Mouse (Mus musculus): ENCODE results near the gene Nfyb. TPM values are rescaled to one million over a fixed set of nuclear protein-coding genes. Genes with fewer than 3 reads are reported as not detected.

Gene Nfyb
- 39.8 and 39.9 TPM in 2 replicates for polyA plus RNA-seq (2015; fragmentation: Nextera tagmentation; extraction: Ambion mirVana)

DNA sequence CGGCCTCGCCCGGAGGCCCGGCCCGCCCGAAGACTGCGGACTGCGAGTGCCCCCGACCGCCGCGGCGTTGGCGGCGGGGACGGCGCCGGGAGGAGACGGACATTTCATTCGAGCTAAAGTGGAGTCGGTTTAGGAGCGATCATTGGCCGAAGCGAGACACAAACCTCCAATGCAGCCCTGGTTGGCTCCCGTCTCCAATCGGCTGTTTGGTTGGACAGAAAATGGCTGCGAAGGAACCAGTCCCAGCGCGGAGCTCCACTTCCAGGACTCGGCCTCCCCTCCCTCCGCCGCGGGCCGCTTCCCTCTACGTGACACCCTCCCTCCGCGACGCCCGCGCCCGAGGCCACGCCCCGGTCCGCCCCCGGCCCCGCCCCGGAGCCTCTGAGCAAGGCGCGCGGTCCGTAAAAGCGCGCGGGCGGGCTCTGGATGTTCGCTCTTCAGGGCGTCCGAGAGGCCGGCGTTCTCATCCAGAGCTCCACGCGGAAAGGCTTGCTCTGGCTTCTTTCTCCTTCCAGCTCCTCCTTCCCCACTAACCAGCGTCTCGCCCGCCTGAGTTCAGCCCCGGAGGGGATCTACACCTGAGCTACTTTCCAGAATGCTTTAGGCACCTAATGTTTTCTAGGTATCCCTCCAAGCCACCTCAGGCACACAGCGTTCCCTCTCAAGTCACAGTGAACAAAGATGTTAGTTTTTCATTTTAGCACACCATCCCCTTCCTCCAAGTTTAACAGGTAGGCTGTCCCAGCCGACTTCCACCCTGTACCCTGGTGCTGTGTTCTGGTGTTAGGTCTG lies at the start of gene Nfyb:
Gene Nfyb, minus strand, starts transcription at position 305 of the 792 bp plus-strand sequence.
- peak within 1 kb of the TSS; percentile 91 for H3K4me3 ChIP-seq (replicated peaks; ENCODE audit: low read length)
- ATAC-seq (ENCODE audit: insufficient read depth, low FRiP score), result peak; percentile 97
- H3K4me1 ChIP-seq (ENCODE audit: control insufficient read depth, insufficient read depth, low read length), result peaks cover 18% of the 10 kb centered on the region; the same call in 1 of the 2 replicates
- H3K27me3 ChIP-seq (ENCODE audit: control insufficient read depth, insufficient read depth, low read length), result no peaks in the 10 kb centered on the region
- WGBS, result 1% methylated on average over 68 of the region's 68 CpGs
- no peaks in the 10 kb centered on the region for H3K9me3 ChIP-seq (replicated peaks; ENCODE audit: control insufficient read depth, low read length)
- peak within 1 kb of the TSS; percentile 89 for H3K4me2 ChIP-seq (ENCODE audit: low read depth, low read length)
- peak within 1 kb of the TSS; percentile 99 for H3K9ac ChIP-seq (ENCODE audit: low read length)
- peak within 1 kb of the TSS; percentile 100 for H3K27ac ChIP-seq (ENCODE audit: low read length)
- H3K36me3 ChIP-seq (ENCODE audit: control insufficient read depth, insufficient read depth, low read length), result no peaks in the 10 kb centered on the region

DNA sequence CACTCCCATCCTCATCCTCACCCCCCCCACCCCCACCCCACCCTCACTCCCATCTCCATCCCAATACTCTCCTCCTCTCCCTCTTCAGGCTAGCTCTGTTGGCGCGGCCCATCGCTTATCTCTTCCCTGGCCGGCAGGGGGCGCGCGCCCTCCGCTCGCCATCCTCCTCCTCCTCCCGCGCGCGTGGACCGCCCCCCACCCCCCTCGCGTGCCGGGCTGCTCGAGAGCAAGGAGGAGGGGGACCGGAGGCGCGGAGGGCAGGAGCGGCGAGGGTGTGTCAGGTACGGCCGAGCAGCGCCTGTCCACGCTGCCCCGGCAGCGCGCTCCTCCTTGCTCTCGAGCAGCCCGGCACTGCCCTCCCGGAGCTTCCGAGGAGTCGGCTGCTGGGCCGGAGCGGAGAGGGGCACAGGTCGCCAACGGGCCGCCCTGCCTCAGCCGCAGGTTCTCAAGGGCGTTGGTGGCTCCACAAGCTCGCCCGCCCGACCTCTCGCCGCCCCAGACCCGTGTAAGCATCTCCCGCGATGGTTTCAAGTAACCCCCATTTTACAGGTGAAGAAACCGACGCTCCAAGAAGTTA lies 48.0 kb upstream of the Nfyb start:
- no peaks in the 10 kb centered on the region for H3K36me3 ChIP-seq (ENCODE audit: control insufficient read depth, insufficient read depth, low read length)
- no peaks in the 10 kb centered on the region for H3K27me3 ChIP-seq (ENCODE audit: control insufficient read depth, insufficient read depth, low read length)
- 0 out of 2 replicates have a peak, but pooled peaks cover 2% of the 10 kb centered on the region for H3K4me1 ChIP-seq (ENCODE audit: control insufficient read depth, insufficient read depth, low read length)
- 8% methylated on average over 38 of the region's 52 CpGs for WGBS
- H3K4me3 ChIP-seq (replicated peaks; ENCODE audit: low read length), result peak overlapping the region; percentile 52
- ATAC-seq (ENCODE audit: insufficient read depth, low FRiP score), result peak; percentile 87
- H3K9ac ChIP-seq (ENCODE audit: low read length), result peak overlapping the region; percentile 74
- H3K27ac ChIP-seq (ENCODE audit: low read length), result no peak overlapping the region
- H3K9me3 ChIP-seq (replicated peaks; ENCODE audit: control insufficient read depth, low read length), result no peaks in the 10 kb centered on the region
- peak overlapping the region; percentile 82 for H3K4me2 ChIP-seq (ENCODE audit: low read depth, low read length)

DNA sequence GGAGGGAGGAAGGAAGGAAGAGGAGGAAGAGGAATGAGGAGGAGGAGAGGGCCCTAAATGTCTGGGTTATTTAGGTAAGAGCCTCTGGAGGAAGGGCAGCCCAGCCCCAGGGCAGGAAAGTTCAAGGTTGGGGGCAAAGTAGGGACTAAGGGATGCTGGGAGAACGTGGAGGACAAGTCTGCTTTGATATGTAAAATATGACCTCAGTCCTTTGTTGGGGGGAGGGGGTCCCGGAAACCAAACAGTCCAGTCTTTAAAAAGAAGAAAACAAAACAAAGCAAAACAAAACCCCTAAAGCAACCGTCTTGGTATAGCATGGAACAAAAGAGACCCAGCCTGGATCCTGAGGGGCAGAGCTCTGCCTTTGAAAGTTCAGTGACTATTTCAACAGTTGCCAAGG lies 45.4 kb upstream of the Nfyb start:
- H3K27me3 ChIP-seq (ENCODE audit: control insufficient read depth, insufficient read depth, low read length), result no peaks in the 10 kb centered on the region
- H3K36me3 ChIP-seq (ENCODE audit: control insufficient read depth, insufficient read depth, low read length), result no peaks in the 10 kb centered on the region
- H3K9me3 ChIP-seq (replicated peaks; ENCODE audit: control insufficient read depth, low read length), result no peaks in the 10 kb centered on the region
- no peak overlapping the region for H3K9ac ChIP-seq (ENCODE audit: low read length)
- no peak overlapping the region for H3K27ac ChIP-seq (ENCODE audit: low read length)
- 44% methylated on average over 3 of the region's 3 CpGs for WGBS
- ATAC-seq (ENCODE audit: insufficient read depth, low FRiP score), result no peak
- 0 out of 2 replicates have a peak, but pooled peaks cover 2% of the 10 kb centered on the region for H3K4me1 ChIP-seq (ENCODE audit: control insufficient read depth, insufficient read depth, low read length)
- H3K4me3 ChIP-seq (replicated peaks; ENCODE audit: low read length), result no peak overlapping the region
- H3K4me2 ChIP-seq (ENCODE audit: low read depth, low read length), result no peak overlapping the region

DNA sequence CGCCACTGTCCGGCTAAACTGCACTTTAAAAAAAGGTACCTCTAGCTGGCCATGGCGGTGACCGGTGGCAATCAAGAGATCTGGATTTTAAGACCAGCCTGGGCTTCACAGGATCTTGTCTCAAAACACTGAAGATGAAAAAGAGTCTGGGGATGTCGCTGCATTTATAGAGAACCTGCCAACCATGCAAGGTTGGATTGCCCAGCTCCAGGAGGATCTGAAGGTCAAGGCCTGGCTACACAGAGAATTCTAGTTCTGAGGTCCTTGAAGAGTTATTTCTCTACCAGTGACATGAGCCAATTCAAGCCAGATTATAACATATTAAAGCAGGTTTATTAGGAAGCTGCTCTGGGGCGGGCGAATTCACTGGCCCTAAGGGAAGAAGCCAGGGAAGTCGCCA lies 44.9 kb upstream of the Nfyb start:
- ATAC-seq (ENCODE audit: insufficient read depth, low FRiP score), result no peak
- Histone ChIP-seq H3K4me1 (ENCODE audit: control insufficient read depth, insufficient read depth, low read length) (0 out of 2 replicates have a peak, but pooled peaks cover 2% of the 10 kb centered on the region), H3K36me3 (ENCODE audit: control insufficient read depth, insufficient read depth, low read length) (no peaks in the 10 kb centered on the region), H3K4me3 (replicated peaks; ENCODE audit: low read length) (no peak overlapping the region), H3K4me2 (ENCODE audit: low read depth, low read length) (no peak overlapping the region), H3K27ac (ENCODE audit: low read length) (no peak overlapping the region), H3K9ac (ENCODE audit: low read length) (no peak overlapping the region), H3K9me3 (replicated peaks; ENCODE audit: control insufficient read depth, low read length) (no peaks in the 10 kb centered on the region), H3K27me3 (ENCODE audit: control insufficient read depth, insufficient read depth, low read length) (no peaks in the 10 kb centered on the region)
- WGBS, result 90% methylated on average over 8 of the region's 8 CpGs

DNA sequence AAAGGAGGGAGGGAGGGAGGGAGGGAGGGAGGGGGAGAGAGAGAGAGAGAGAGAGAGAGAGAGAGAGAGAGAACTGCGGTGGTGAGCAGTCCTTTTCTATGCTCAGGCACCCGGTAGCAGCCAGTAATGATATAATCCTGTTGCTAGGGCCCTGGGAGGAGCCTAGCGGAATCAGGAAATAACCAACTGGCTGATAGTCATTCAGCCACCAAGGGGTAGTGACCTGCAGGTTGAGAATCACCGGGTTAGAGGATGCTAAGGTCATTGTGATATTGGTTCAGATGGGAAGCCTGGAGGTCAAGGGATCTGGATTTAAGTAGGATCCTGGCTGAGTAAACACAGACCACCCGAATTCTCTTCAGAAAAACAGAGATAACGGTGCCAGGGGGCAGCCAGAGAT lies 44.2 kb upstream of the Nfyb start:
- Histone ChIP-seq H3K4me3 (replicated peaks; ENCODE audit: low read length) (no peak overlapping the region), H3K4me1 (ENCODE audit: control insufficient read depth, insufficient read depth, low read length) (0 out of 2 replicates have a peak, but pooled peaks cover 2% of the 10 kb centered on the region), H3K9me3 (replicated peaks; ENCODE audit: control insufficient read depth, low read length) (no peaks in the 10 kb centered on the region), H3K27ac (ENCODE audit: low read length) (no peak overlapping the region), H3K36me3 (ENCODE audit: control insufficient read depth, insufficient read depth, low read length) (no peaks in the 10 kb centered on the region), H3K4me2 (ENCODE audit: low read depth, low read length) (no peak overlapping the region), H3K9ac (ENCODE audit: low read length) (no peak overlapping the region), H3K27me3 (ENCODE audit: control insufficient read depth, insufficient read depth, low read length) (no peaks in the 10 kb centered on the region)
- ATAC-seq (ENCODE audit: insufficient read depth, low FRiP score), result no peak
- 39% methylated on average over 6 of the region's 6 CpGs for WGBS

DNA sequence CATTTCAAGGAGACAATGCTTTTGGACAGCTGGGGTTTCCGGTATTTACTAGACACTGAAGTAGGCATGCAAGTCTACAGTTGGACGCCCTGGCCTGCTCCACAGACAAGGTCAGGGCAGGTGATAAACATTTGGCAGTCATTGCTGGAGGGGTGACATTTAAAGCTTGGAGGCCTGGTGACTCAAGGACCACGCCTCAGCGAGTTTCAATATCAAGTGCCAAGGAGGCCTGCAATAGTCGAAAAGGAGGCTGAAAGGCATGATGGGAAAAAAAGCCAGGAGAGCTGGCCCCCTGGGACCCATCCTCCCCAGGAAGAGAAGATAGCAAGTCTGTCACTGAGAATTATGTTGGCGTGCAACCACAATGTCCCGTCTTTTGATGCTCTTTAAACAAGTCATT lies 43.3 kb upstream of the Nfyb start:
- WGBS, result 71% methylated on average over 7 of the region's 7 CpGs
- H3K9ac ChIP-seq (ENCODE audit: low read length), result no peak overlapping the region
- no peak overlapping the region for H3K4me2 ChIP-seq (ENCODE audit: low read depth, low read length)
- no peaks in the 10 kb centered on the region for H3K27me3 ChIP-seq (ENCODE audit: control insufficient read depth, insufficient read depth, low read length)
- no peak overlapping the region for H3K27ac ChIP-seq (ENCODE audit: low read length)
- no peaks in the 10 kb centered on the region for H3K9me3 ChIP-seq (replicated peaks; ENCODE audit: control insufficient read depth, low read length)
- ATAC-seq (ENCODE audit: insufficient read depth, low FRiP score), result no peak
- no peaks in the 10 kb centered on the region for H3K36me3 ChIP-seq (ENCODE audit: control insufficient read depth, insufficient read depth, low read length)
- H3K4me3 ChIP-seq (replicated peaks; ENCODE audit: low read length), result no peak overlapping the region
- H3K4me1 ChIP-seq (ENCODE audit: control insufficient read depth, insufficient read depth, low read length), result 0 out of 2 replicates have a peak, but pooled peaks cover 2% of the 10 kb centered on the region

DNA sequence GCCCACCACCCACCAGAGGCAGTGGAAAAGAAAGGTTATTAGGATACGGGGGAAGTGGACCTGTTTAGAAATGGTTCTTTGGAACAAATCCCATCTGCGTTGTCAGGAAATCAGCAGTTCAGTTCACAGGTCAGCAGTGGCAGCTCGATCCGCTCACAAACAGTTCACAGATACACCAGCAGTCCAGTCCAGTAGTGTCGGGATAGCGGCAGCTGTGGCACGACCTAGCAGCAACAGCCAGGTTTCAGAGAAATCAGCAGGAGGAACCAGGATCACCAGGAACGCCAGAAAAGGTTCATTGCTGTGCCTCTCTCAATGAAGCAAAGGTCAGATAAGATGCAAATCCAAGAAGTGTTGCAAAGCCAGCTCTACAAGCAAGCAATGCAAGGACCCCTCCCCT lies 42.5 kb upstream of the Nfyb start:
- H3K4me3 ChIP-seq (replicated peaks; ENCODE audit: low read length), result no peak overlapping the region
- H3K27me3 ChIP-seq (ENCODE audit: control insufficient read depth, insufficient read depth, low read length), result no peaks in the 10 kb centered on the region
- WGBS, result 60% methylated on average over 8 of the region's 8 CpGs
- H3K27ac ChIP-seq (ENCODE audit: low read length), result no peak overlapping the region
- H3K4me2 ChIP-seq (ENCODE audit: low read depth, low read length), result no peak overlapping the region
- no peaks in the 10 kb centered on the region for H3K9me3 ChIP-seq (replicated peaks; ENCODE audit: control insufficient read depth, low read length)
- no peak for ATAC-seq (ENCODE audit: insufficient read depth, low FRiP score)
- no peak overlapping the region for H3K9ac ChIP-seq (ENCODE audit: low read length)
- no peaks in the 10 kb centered on the region for H3K4me1 ChIP-seq (ENCODE audit: control insufficient read depth, insufficient read depth, low read length)
- no peaks in the 10 kb centered on the region for H3K36me3 ChIP-seq (ENCODE audit: control insufficient read depth, insufficient read depth, low read length)

DNA sequence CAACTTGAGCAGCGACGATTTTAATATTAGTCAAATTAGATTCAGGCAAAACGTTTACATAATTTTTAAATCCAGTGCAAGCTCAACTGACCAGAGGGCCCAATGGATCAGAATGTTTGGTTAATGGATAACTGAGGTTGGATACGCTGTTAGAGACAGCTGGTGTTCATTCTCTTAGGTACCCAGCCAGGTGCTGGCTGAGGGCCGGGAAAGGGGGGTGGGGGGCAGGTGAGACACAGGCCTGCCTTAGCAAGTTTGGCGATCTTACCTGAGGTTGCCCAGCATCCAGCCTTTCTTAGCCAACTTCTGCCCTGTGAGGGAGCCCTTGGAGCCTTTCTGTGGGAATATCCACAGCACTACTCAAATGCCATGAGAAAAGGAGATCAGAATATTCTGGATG lies 41.2 kb upstream of the Nfyb start:
- WGBS, result 56% methylated on average over 6 of the region's 6 CpGs
- no peaks in the 10 kb centered on the region for H3K36me3 ChIP-seq (ENCODE audit: control insufficient read depth, insufficient read depth, low read length)
- no peaks in the 10 kb centered on the region for H3K27me3 ChIP-seq (ENCODE audit: control insufficient read depth, insufficient read depth, low read length)
- no peaks in the 10 kb centered on the region for H3K4me1 ChIP-seq (ENCODE audit: control insufficient read depth, insufficient read depth, low read length)
- peak; percentile 76; the same call in 1 of the 2 replicates for ATAC-seq (ENCODE audit: insufficient read depth, low FRiP score)
- no peaks in the 10 kb centered on the region for H3K9me3 ChIP-seq (replicated peaks; ENCODE audit: control insufficient read depth, low read length)
- no peak overlapping the region for H3K4me3 ChIP-seq (replicated peaks; ENCODE audit: low read length)
- H3K4me2 ChIP-seq (ENCODE audit: low read depth, low read length), result no peak overlapping the region
- H3K9ac ChIP-seq (ENCODE audit: low read length), result no peak overlapping the region
- H3K27ac ChIP-seq (ENCODE audit: low read length), result no peak overlapping the region

DNA sequence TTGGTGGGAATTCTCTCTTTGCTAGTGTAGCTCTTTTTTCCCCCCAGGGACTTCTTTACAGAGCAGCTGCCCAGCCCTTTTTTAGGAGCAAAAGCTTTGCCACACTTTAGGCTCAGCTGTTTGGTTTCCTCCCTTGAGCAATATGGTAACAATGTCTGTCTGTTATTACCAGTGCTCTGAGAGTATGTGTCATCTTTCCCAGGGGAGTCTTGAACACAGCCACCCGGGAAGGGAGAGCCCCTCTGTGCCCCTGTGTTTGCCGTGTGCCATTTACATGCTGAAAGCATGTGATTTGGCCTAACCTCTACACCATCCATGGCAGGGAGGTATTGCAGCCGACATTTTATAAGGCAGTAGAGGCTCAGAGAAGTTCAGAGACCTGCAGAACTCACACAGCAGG lies 40.5 kb upstream of the Nfyb start:
- H3K27ac ChIP-seq (ENCODE audit: low read length), result no peak overlapping the region
- no peak overlapping the region for H3K9ac ChIP-seq (ENCODE audit: low read length)
- H3K4me3 ChIP-seq (replicated peaks; ENCODE audit: low read length), result no peak overlapping the region
- WGBS, result 69% methylated on average over 3 of the region's 3 CpGs
- H3K4me2 ChIP-seq (ENCODE audit: low read depth, low read length), result no peak overlapping the region
- ATAC-seq (ENCODE audit: insufficient read depth, low FRiP score), result no peak
- H3K4me1 ChIP-seq (ENCODE audit: control insufficient read depth, insufficient read depth, low read length), result no peaks in the 10 kb centered on the region
- H3K27me3 ChIP-seq (ENCODE audit: control insufficient read depth, insufficient read depth, low read length), result no peaks in the 10 kb centered on the region
- no peaks in the 10 kb centered on the region for H3K36me3 ChIP-seq (ENCODE audit: control insufficient read depth, insufficient read depth, low read length)
- H3K9me3 ChIP-seq (replicated peaks; ENCODE audit: control insufficient read depth, low read length), result no peaks in the 10 kb centered on the region
